Mouse (Mus musculus) heart, adult 18-20 months (tissue): ENCODE measurements at regions not wholly inside any gene's neighbourhood (a gene's known extent, or its start where the extent isn't known, plus 50 kb on each side); places are given as distances from the start of the nearest gene placed in this dataset.

Experiments used
- DNase-seq, 2 experiments: peaks; one replicate each; pipeline ENCODE4 v3.0.0; 2021 to 2022; ENCODE audit warnings: mixed read lengths in 1 of 2

GRCm38 (mm10) chr8:87417466-87417865 lies 54.9 kb downstream of the Cbln1 start:
- no peak for DNase-seq

DNA sequence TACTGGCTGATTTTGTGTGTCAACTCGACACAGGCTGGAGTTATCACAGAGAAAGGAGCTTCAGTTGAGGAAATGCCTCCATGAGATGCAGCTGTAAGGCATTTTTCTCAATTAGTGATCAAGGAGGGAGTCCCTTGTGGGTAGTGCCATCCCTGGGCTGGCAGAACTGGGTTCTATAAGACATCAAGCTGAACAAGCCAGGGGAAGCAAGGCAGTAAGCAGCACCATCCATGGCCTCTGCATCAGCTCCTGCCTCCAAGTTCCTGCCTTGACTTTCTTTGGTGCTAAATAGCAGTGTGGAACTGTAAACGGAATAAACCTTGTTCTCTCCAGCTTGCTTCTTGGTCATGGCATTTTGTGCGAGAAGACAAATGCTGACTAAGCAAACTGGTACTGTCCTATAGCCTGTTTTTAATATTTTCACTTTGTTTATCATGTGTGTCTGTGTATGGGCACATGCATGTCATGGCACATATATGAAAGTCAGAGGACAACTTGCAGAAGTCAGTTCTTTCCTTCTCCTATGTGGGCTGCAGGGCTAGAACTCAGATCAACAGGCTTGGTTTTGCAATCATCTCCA lies 57.3 kb downstream of the Cbln1 start:
- no peak for DNase-seq

- no peak for DNase-seq
Measured at GRCm38 (mm10) chr8:87389016-87389415, 83.4 kb downstream of the Cbln1 start.

DNA sequence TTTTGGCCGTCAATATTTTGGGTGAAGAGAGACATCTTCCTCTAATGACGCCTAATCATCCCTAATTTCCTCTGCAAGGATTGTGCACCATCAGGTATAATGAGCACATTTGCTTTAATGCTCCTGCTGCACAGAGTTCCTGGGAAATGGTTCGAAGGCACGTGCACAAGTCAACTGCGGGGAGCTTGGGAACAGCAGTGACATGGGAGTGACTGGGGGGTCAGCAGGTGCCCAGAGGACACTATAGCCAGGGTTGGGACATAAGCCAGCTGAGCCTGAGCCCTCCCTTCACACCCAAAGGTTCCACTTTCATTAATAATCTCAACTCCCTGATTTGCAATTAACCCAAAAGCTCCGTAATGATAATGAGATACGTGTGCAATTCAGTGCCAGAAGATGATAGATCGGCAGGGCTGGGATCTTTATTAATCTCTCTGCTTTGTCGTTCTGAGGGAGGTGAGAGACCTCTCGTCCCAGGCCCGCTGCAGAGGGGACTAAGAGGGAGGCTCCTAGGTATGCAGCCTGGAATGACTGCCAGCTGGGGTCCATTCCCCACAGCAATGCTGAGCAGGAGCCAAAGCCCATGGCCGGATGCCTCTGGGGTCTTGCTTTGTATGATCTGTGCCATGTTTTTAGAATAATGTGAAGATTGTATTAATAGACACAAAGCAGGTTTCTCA lies 88.7 kb downstream of the Cbln1 start:
- no peak for DNase-seq

DNA sequence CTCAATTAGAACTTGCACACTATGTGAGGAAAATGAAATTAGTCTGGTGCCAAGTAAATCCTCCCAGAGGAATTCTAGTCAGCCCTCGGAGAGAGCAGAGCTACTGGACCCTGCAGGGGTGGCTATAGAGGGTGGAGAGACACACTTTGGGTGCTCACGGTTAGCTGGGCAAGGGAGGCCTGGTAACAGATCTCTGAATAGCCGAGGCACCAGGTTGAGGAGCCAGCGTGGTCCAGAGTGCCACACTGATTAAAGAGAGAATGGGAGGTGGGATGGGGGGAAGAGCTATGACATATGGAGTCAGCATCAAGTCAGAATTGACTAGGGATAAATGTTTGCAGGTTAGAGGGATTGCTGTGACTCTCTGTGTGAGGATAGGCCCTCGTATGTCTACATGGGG lies 90.1 kb downstream of the Cbln1 start:
- DNase-seq = no peak

DNA sequence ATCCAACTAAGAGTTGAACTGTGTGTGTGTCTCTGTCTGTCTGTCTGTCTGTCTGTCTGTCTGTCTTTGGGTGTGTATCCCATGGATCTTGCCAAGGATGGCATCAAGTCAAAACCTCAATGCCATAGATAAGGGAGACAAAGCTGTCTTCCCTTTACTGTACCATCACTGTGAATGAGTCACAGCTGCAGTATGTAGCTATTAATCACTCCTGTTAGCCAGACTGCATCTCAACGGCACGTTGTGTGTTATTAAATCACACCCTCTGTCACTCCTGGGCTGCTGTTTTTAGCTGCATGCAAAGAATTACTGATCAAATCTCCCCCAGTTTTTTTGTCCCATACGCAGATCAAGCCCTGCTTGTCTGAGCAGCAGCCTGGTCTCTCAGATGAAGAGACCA lies 91.6 kb downstream of the Cbln1 start:
- DNase-seq = no peak

DNA sequence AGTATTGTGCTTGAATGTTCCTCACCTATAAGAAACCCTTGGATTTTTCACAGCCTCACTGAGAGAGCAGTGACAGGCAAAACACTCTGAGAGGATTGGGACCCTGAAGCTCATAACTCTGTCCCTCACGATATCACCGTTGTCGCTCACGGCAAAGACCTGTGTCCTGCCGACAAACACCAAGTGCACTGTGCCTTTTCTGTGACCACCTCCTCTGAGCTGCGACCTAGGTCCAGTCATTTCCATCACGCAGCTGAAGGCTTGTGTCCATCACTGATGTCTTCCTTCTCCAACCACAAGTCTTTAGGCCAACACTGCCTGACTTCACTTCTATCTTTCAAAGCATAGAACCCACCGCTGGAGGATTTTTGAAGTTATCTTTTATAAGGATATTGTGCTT lies 93.1 kb downstream of the Cbln1 start:
- DNase-seq = no peak

- DNase-seq = no peak
Measured at GRCm38 (mm10) chr8:87374044-87374443, 98.4 kb downstream of the Cbln1 start.

- DNase-seq = no peak
Measured at GRCm38 (mm10) chr8:87373535-87373934, 98.9 kb downstream of the Cbln1 start.

GRCm38 (mm10) chr8:87372061-87372460 lies 100.3 kb downstream of the Cbln1 start:
- no peak for DNase-seq

GRCm38 (mm10) chr8:87370194-87370593 lies 102.2 kb downstream of the Cbln1 start:
- no peak for DNase-seq

- no peak for DNase-seq
Measured at GRCm38 (mm10) chr8:87350471-87350870, 121.9 kb downstream of the Cbln1 start.

GRCm38 (mm10) chr8:87349781-87350181 lies 122.6 kb downstream of the Cbln1 start:
- DNase-seq = no peak

- DNase-seq = no peak
Measured at GRCm38 (mm10) chr8:87329371-87329770, 143.0 kb downstream of the Cbln1 start.

- DNase-seq = peak in 1 of 2 experiments; percentile 1
Measured at GRCm38 (mm10) chr8:87314570-87314969, 157.8 kb downstream of the Cbln1 start.

GRCm38 (mm10) chr8:87311282-87311681 lies 161.1 kb downstream of the Cbln1 start:
- DNase-seq = no peak

- no peak for DNase-seq
Measured at GRCm38 (mm10) chr8:87308311-87308710, 164.1 kb downstream of the Cbln1 start.

DNA sequence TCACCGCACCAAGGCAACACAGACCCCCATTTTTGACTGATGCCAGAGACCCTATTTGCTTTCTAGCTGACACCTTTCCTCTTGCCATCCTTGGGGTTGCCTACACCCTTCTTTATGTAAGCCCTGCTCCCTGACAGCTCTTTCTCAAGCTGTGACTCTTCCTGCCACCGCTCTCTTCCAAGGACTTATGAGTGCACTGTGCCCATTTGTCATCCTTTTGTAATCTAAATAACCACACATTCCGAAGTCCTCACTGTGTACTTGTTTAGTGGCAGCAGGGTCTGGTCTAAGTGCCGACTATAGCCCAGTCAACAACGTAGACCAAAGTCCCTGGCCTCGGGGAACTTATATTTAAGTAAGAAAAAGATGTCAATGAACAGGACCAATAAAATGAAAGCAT lies 167.4 kb downstream of the Cbln1 start:
- DNase-seq = no peak

DNA sequence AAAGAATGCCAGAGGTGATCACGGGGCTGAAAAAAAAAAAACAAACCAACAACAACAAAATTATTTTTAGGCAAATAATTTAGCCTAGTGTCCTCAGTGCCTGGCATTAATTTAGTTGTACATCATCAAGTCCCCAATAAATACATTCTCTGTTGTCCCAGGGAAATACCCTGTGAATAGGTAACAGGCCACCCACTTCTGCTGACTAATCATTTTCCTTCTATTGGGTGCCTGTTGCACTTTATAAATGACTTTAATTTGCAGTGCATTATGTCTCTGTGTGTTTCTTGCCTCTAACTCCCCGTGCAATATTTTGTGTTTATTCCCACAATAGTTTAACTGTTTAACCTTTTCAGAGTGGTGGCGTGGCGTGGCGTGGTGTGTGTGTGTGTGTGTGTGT lies 168.9 kb downstream of the Cbln1 start:
- DNase-seq = no peak

GRCm38 (mm10) chr8:87297761-87298160 lies 174.6 kb downstream of the Cbln1 start:
- DNase-seq = no peak

DNA sequence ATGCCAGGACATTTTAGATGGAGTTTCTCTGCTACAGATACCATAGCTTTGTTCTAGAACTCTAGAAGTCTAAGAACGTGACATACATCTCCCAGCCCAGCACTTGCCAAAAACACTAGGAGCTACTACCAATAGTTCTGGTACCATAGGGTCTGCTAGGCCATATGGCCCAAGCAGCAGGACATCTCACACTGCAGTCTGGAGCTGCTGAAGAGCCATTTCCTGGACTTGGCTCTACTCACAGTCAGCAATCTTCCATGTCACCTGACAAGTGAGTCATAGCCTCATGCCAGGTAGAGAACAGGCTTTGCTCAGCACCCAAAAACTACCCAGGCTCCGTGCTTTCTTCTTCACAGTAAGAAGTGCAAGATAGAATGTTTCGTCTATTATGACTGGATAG lies 175.1 kb downstream of the Cbln1 start:
- no peak for DNase-seq

DNA sequence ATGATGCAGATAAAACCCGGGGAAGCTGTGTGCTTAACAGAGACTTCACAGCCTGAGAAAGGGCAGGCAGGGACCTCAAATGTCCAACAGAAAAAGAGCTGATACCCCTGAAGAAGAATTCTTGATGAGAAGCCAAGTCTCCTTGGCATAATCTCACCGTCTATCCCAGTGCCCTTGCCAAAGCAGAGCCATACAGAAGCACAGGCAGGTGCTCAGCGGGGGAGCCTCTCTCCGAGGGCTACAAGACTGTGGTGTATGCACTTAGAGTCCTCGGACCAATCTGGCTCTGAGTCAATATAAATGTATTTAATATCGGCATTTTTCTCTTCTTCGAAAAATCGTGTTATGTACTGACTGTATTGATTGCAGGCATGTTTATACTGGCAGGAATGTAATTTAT lies 186.3 kb downstream of the Cbln1 start:
- no peak for DNase-seq

- DNase-seq = no peak
Measured at GRCm38 (mm10) chr8:87284356-87284755, 188.1 kb downstream of the Cbln1 start.

DNA sequence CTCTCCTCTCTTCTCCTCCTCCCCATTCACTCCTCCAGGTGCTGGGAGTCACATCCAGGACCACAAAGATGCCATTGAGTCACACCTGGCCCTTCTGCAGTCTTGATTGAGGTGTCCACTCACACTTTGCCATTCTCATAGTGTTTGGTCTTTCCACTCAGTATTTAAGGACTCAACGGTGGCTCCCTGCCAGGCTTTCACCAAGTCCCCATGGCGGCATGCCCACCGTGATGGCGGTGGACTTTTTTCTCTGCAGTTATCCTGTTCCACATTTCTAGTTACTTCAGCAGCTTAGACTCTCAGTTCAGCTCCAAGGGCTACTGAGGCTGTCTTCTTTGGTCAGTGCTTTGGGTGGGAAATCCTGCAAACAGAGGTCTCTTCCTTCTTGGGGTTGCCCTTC lies 189.9 kb downstream of the Cbln1 start:
- no peak for DNase-seq

GRCm38 (mm10) chr8:87273328-87273727 lies 199.1 kb downstream of the Cbln1 start:
- DNase-seq = no peak
